Mouse (Mus musculus) naive thymus-derived CD4-positive, alpha-beta T cell, adult 5 months (primary cell): Measurements from ENCODE around the gene Olfr1131. TPM values are rescaled to one million over a fixed set of nuclear protein-coding genes. Genes with fewer than 3 reads are reported as not detected.

ENCODE experiments used
- polyA plus RNA-seq: library from polyadenylated mRNA; unstranded; fragments of 100-300 nt; shearing (Covaris generic); gene quantifications from one replicate; pipeline ENCODE4 v1.2.1, GENCODE M21; 2017

The Olfr1131 gene
- polyA plus RNA-seq = not detected

GRCm38 (mm10) chr2:87626804-87627203 is at the start of gene Olfr1131:
TSS of gene Olfr1131 (plus strand) at chr2:87627104.

GRCm38 (mm10) chr2:87605912-87606311 is 21.0 kb upstream of the Olfr1131 start, which contains the start of gene Olfr1130:
TSS of gene Olfr1130 (plus strand) at chr2:87606212.

GRCm38 (mm10) chr2:87637435-87637834 is 10.5 kb downstream of the Olfr1131 start, which contains the start of gene Olfr1132:
TSS of gene Olfr1132 (minus strand) at chr2:87637535.

GRCm38 (mm10) chr2:87647274-87647673 is 20.4 kb downstream of the Olfr1131 start, which contains the start of gene Olfr1133:
TSS of gene Olfr1133 (minus strand) at chr2:87647374.

GRCm38 (mm10) chr2:87658360-87658759 is 31.5 kb downstream of the Olfr1131 start, which contains the start of gene Olfr1134:
TSS of gene Olfr1134 (minus strand) at chr2:87658460.

GRCm38 (mm10) chr2:87673564-87673963 is 46.7 kb downstream of the Olfr1131 start, which contains the start of gene Olfr1135:
TSS of gene Olfr1135 (minus strand) at chr2:87673664.

Other genes with a start within 250 kb of the Olfr1131 start
- gene Olfr1122, start 241.3 kb upstream of the Olfr1131 start, polyA plus RNA-seq = 0.09 TPM
- not detected for gene Olfr1123, start 210.5 kb upstream of the Olfr1131 start, polyA plus RNA-seq
- 0.32 TPM for gene Olfr1124, start 196.8 kb upstream of the Olfr1131 start, polyA plus RNA-seq
- gene Olfr1126, start 173.1 kb upstream of the Olfr1131 start, polyA plus RNA-seq = not detected
- gene Pramel7, start 130.0 kb upstream of the Olfr1131 start, polyA plus RNA-seq = not detected
- gene Pramel6, start 120.5 kb upstream of the Olfr1131 start, polyA plus RNA-seq = not detected
- not detected for gene Olfr153, start 95.3 kb upstream of the Olfr1131 start, polyA plus RNA-seq
- gene Olfr1128, start 81.6 kb upstream of the Olfr1131 start, polyA plus RNA-seq = not detected
- not detected for gene Olfr1129, start 53.2 kb upstream of the Olfr1131 start, polyA plus RNA-seq
- not detected for gene Olfr1130, start 20.9 kb upstream of the Olfr1131 start, polyA plus RNA-seq
- gene Olfr1132, start 10.4 kb downstream of the Olfr1131 start, polyA plus RNA-seq = not detected
- not detected for gene Olfr1133, start 20.3 kb downstream of the Olfr1131 start, polyA plus RNA-seq
- gene Olfr1134, start 31.4 kb downstream of the Olfr1131 start, polyA plus RNA-seq = not detected
- gene Olfr1135, start 46.6 kb downstream of the Olfr1131 start, polyA plus RNA-seq = not detected
- gene Olfr1136, start 66.8 kb downstream of the Olfr1131 start, polyA plus RNA-seq = not detected
- not detected for gene Olfr1137, start 86.1 kb downstream of the Olfr1131 start, polyA plus RNA-seq
- gene Olfr1138, start 112.9 kb downstream of the Olfr1131 start, polyA plus RNA-seq = not detected
- gene Olfr1140, start 116.6 kb downstream of the Olfr1131 start, polyA plus RNA-seq = not detected
- gene Olfr1141, start 126.9 kb downstream of the Olfr1131 start, polyA plus RNA-seq = not detected
- not detected for gene Olfr152, start 152.4 kb downstream of the Olfr1131 start, polyA plus RNA-seq
- not detected for gene Olfr1143, start 173.5 kb downstream of the Olfr1131 start, polyA plus RNA-seq
- gene Olfr1145, start 182.7 kb downstream of the Olfr1131 start, polyA plus RNA-seq = not detected
- not detected for gene Olfr1148, start 203.4 kb downstream of the Olfr1131 start, polyA plus RNA-seq
- not detected for gene Olfr1150-ps1, start 216.9 kb downstream of the Olfr1131 start, polyA plus RNA-seq
- 0.39 TPM for gene Olfr1151, start 228.8 kb downstream of the Olfr1131 start, polyA plus RNA-seq
- gene Olfr1152, start 239.4 kb downstream of the Olfr1131 start, polyA plus RNA-seq = 0.07 TPM